Mouse (Mus musculus) neural tube, embryonic 14.5 days (tissue): ENCODE data around the gene Gm20075. TPM values are rescaled to one million over a fixed set of nuclear protein-coding genes. Genes with fewer than 3 reads are reported as not detected.
"Not testable (repeated sequence)": the region's sequence is repeated elsewhere in the genome, so short reads cannot be mapped to it uniquely, and the experiment has no call there.

Experiments used
- ATAC-seq: fragments of 200-750 bp; cut with Nextera tagmentation; 2 replicates; pipeline ENCODE4 v1.8.0; 2017; ENCODE audit warnings: low read depth, mild to moderate bottlenecking, moderate TSS enrichment, moderate library complexity
- H3K27ac ChIP-seq: fragments of 300-500 bp; sonication (generic); 2 replicates; pipeline ENCODE4 v1.5.1; 2014; ENCODE audit warnings: low read depth, mild to moderate bottlenecking, control low read depth, low read length, moderate library complexity, mixed read lengths
- H3K27me3 ChIP-seq: fragments of 300-500 bp; sonication (generic); 2 replicates; pipeline ENCODE4 v1.6.1; 2014; ENCODE audit warnings: low read length; ENCODE audit not compliant: control insufficient read depth, insufficient read depth
- H3K36me3 ChIP-seq: fragments of 300-500 bp; sonication (generic); 2 replicates; pipeline ENCODE4 v1.6.1; 2014; ENCODE audit warnings: low read length, mixed read lengths; ENCODE audit not compliant: control insufficient read depth, insufficient read depth
- H3K4me1 ChIP-seq: fragments of 300-500 bp; sonication (generic); 2 replicates; pipeline ENCODE4 v1.6.1; 2014; ENCODE audit warnings: low read length; ENCODE audit not compliant: control insufficient read depth, insufficient read depth
- H3K4me2 ChIP-seq: fragments of 300-500 bp; sonication (generic); 2 replicates; pipeline ENCODE4 v1.6.1; 2014; ENCODE audit warnings: mild to moderate bottlenecking, low read depth, low read length, control low read depth
- H3K4me3 ChIP-seq: fragments of 300-500 bp; sonication (generic); 2 replicates; pipeline ENCODE4 v1.5.1; 2014; ENCODE audit warnings: low read depth, low read length, control low read depth, mixed read lengths
- H3K9ac ChIP-seq: fragments of 300-500 bp; sonication (generic); replicated peaks from 2 replicates; pipeline ENCODE4 v1.6.1; 2014; ENCODE audit warnings: low read depth, mild to moderate bottlenecking, control low read depth, low read length, mixed read lengths
- H3K9me3 ChIP-seq: fragments of 300-500 bp; sonication (generic); 2 replicates; pipeline ENCODE4 v1.6.1; 2016; ENCODE audit warnings: low read length; ENCODE audit not compliant: control insufficient read depth
- WGBS: fragments of 180-500 bp; shearing (Covaris S2); extraction: QIAGEN DNeasy Blood & Tissue Kit; methylation state at CpG from one replicate; pipeline ENCODE4 v1.1.7; 2014; 5-methylcytosine and 5-hydroxymethylcytosine counted together
- polyA plus RNA-seq: library from polyadenylated mRNA; unstranded; fragments of >200 nt; fragmentation: Nextera tagmentation; extraction: Ambion mirVana; gene quantifications from 2 replicates; pipeline ENCODE4 v1.2.1, GENCODE M21; 2014

Gene Gm20075
- polyA plus RNA-seq, 1 experiment from 2014 or later, result 25.5 TPM

- not testable (repeated sequence) for H3K4me1 ChIP-seq, H3K4me2 ChIP-seq, ATAC-seq, H3K4me3 ChIP-seq, H3K9ac ChIP-seq, H3K9me3 ChIP-seq, H3K27ac ChIP-seq, H3K27me3 ChIP-seq, H3K36me3 ChIP-seq
- whole genome bisulfite sequencing, result 93% methylated on average over 1 of the region's 1 CpGs
Observed at GRCm38 (mm10) chr13:96081754-96082153, 578 bp upstream of the Gm20075 start, which contains the start of gene Gm17190. Gm17190 (plus strand) TSS chr13:96082054.

GRCm38 (mm10) chr13:96073555-96073954, 7.6 kb downstream of the Gm20075 start:
- no peaks in the 10 kb centered on the region for H3K9me3 ChIP-seq
- H3K4me3 ChIP-seq, result no peak overlapping the region
- no peak overlapping the region for H3K4me2 ChIP-seq
- H3K36me3 ChIP-seq, result no peaks in the 10 kb centered on the region
- H3K4me1 ChIP-seq, result 0 out of 2 replicates have a peak, but pooled peaks cover 3% of the 10 kb centered on the region
- ATAC-seq, result peak; percentile 54; the same call in 1 of the 2 replicates
- no peak overlapping the region for H3K27ac ChIP-seq
- H3K9ac ChIP-seq, result no peak overlapping the region
- 42% methylated on average over 8 of the region's 8 CpGs for WGBS
- no peaks in the 10 kb centered on the region for H3K27me3 ChIP-seq

- Histone ChIP-seq H3K4me3 (no peak overlapping the region), H3K36me3 (no peaks in the 10 kb centered on the region), H3K27ac (no peak overlapping the region), H3K4me2 (no peak overlapping the region), H3K9me3 (no peaks in the 10 kb centered on the region), H3K9ac (no peak overlapping the region), H3K4me1 (no peaks in the 10 kb centered on the region), H3K27me3 (no peaks in the 10 kb centered on the region)
- WGBS, result 97% methylated on average over 3 of the region's 3 CpGs
- ATAC-seq, result no peak
Observed at GRCm38 (mm10) chr13:96052755-96053154, 28.4 kb downstream of the Gm20075 start.

- Histone ChIP-seq H3K4me1 (0 out of 2 replicates have a peak, but pooled peaks cover 2% of the 10 kb centered on the region), H3K9me3 (no peaks in the 10 kb centered on the region), H3K36me3 (no peaks in the 10 kb centered on the region), H3K4me2 (no peak overlapping the region), H3K27me3 (no peaks in the 10 kb centered on the region), H3K9ac (no peak overlapping the region), H3K4me3 (no peak overlapping the region), H3K27ac (no peak overlapping the region)
- WGBS, result 42% methylated on average over 5 of the region's 5 CpGs
- ATAC-seq, result no peak
Observed at GRCm38 (mm10) chr13:96045396-96045795, 35.8 kb downstream of the Gm20075 start.

GRCm38 (mm10) chr13:96040275-96041042, 40.7 kb downstream of the Gm20075 start:
- WGBS, result 79% methylated on average over 11 of the region's 11 CpGs
- no peak overlapping the region for H3K4me2 ChIP-seq
- no peak for ATAC-seq
- no peaks in the 10 kb centered on the region for H3K27me3 ChIP-seq
- no peak overlapping the region for H3K27ac ChIP-seq
- H3K36me3 ChIP-seq, result no peaks in the 10 kb centered on the region
- H3K4me3 ChIP-seq, result no peak overlapping the region
- no peak overlapping the region for H3K9ac ChIP-seq
- 0 out of 2 replicates have a peak, but pooled peaks cover 2% of the 10 kb centered on the region for H3K4me1 ChIP-seq
- no peaks in the 10 kb centered on the region for H3K9me3 ChIP-seq

GRCm38 (mm10) chr13:96039536-96039935, 41.6 kb downstream of the Gm20075 start:
- Histone ChIP-seq H3K4me3 (no peak overlapping the region), H3K9me3 (no peaks in the 10 kb centered on the region), H3K36me3 (no peaks in the 10 kb centered on the region), H3K27me3 (no peaks in the 10 kb centered on the region), H3K27ac (no peak overlapping the region), H3K9ac (no peak overlapping the region), H3K4me2 (no peak overlapping the region), H3K4me1 (no peaks in the 10 kb centered on the region)
- no peak for ATAC-seq
- 82% methylated on average over 1 of the region's 1 CpGs for WGBS

GRCm38 (mm10) chr13:96030368-96031223, 50.6 kb downstream of the Gm20075 start:
- ATAC-seq, result peak; percentile 51; the same call in 1 of the 2 replicates

More at GRCm38 (mm10) chr13:96030368-96031223, 50.6 kb downstream of the Gm20075 start:
- Histone ChIP-seq H3K27ac (no peak overlapping the region), H3K4me3 (no peak overlapping the region), H3K4me2 (no peak overlapping the region), H3K9ac (no peak overlapping the region), H3K27me3 (no peaks in the 10 kb centered on the region), H3K4me1 (no peaks in the 10 kb centered on the region), H3K36me3 (no peaks in the 10 kb centered on the region), H3K9me3 (no peaks in the 10 kb centered on the region)
- 67% methylated on average over 19 of the region's 19 CpGs for WGBS
